30 mouse cellular contexts compared by ENCODE assay signal in genomic region chr11:82041671-82042080, GRCm38 (mm10). TPM values are rescaled to one million over a fixed set of nuclear protein-coding genes. Genes with fewer than 3 reads are reported as not detected.
DNase-seq lines count a peak whose midpoint lies in the region; ATAC-seq and TF ChIP-seq lines count a peak whose summit lies in the region.
"Had no signal": no experiment of that assay in that cellular context is flagged by ENCODE, and none has a peak within 500 bp of the region (broad histone marks: within the 10 kb centered on the region; RNA-seq: fewer than 3 reads in every experiment).

No protein-coding gene starts in this region.

- TF ChIP-seq CTCF in CH12.LX (conservative IDR thresholded peaks at IDR 0.05 in 1 of 2, IDR thresholded peaks at IDR 0.05 in 1 of 2; ENCODE audit: low read depth in 2 of 2, low read length in 2 of 2) = no peak
- no peak for TF ChIP-seq CTCF in hindbrain, postnatal 0 days (IDR thresholded peaks at IDR 0.05; ENCODE audit: low read depth)

- no peak overlapping the region for H3K9ac ChIP-seq in kidney, embryonic 16.5 days (replicated peaks; ENCODE audit: low read length)
- no peak overlapping the region for H3K9ac ChIP-seq in CH12.LX (ENCODE audit: insufficient read depth, low read depth)
- no peak overlapping the region for H3K9ac ChIP-seq in hindbrain, postnatal 0 days (replicated peaks; ENCODE audit: low read length)
- H3K9ac ChIP-seq: heart, embryonic 12.5 days; liver, postnatal 0 days; neural tube, embryonic 12.5 days; stomach, embryonic 15.5 days had no signal

- no peaks in the 10 kb centered on the region for H3K9me3 ChIP-seq in kidney, embryonic 16.5 days (ENCODE audit: low read length)
- H3K9me3 ChIP-seq in CH12.LX (replicated peaks; ENCODE audit: low read length) = peaks cover 3% of the 10 kb centered on the region
- no peaks in the 10 kb centered on the region for H3K9me3 ChIP-seq in hindbrain, postnatal 0 days (ENCODE audit: low read length)
- H3K9me3 ChIP-seq: heart, embryonic 12.5 days; limb, embryonic 10.5 days; megakaryocyte, embryonic 14.5 days; neural tube, embryonic 12.5 days; stomach, embryonic 15.5 days had no signal

- in situ Hi-C loops in CH12.LX (cut with MboI; ENCODE audit: low pct_ligation_motif_present, low pct_unique_long_range_greater_than_20kb, low sequenced_read_pairs) = no loop called here

- no peaks in the 10 kb centered on the region for H3K4me1 ChIP-seq in kidney, embryonic 16.5 days (ENCODE audit: insufficient read depth, low read length)
- H3K4me1 ChIP-seq in CH12.LX (ENCODE audit: control insufficient read depth in 1 of 2, insufficient read depth in 2 of 2) = peaks cover 0 to 7% of the 10 kb centered on the region in 2 experiments; a peak in 1 of 4 replicates
- no peaks in the 10 kb centered on the region for H3K4me1 ChIP-seq in hindbrain, postnatal 0 days (ENCODE audit: insufficient read depth, low read length)
- H3K4me1 ChIP-seq: limb, embryonic 10.5 days; megakaryocyte, embryonic 14.5 days; neural tube, embryonic 12.5 days; stomach, embryonic 15.5 days had no signal

- peak; percentile 20 for DNase-seq in kidney, postnatal 10 days
- DNase-seq in CH12.LX (ENCODE audit: extremely low read depth) (no peak), adipocyte (ENCODE audit: low spot score) (peak; percentile 39)
- no peak for DNase-seq in hindbrain, postnatal 0 days (ENCODE audit: low spot score)
- DNase-seq in retina, postnatal 1 day = no peak
- no peak for DNase-seq in embryo, embryonic 10.5 days (ENCODE audit: low spot score)
- DNase-seq: adrenal gland, postnatal 36 days; cerebellum, adult 2 months; cerebellum, postnatal 36 days; heart, postnatal 14 days; kidney, adult 18-20 months; kidney, postnatal 14 days; liver, postnatal 0 days; spleen, adult 18-20 months; thymus, adult 18-20 months had no signal

- H3K27ac ChIP-seq in kidney, embryonic 16.5 days (ENCODE audit: low read length) = no peak overlapping the region
- no peak overlapping the region for H3K27ac ChIP-seq in CH12.LX (ENCODE audit: insufficient read depth, low read depth)
- H3K27ac ChIP-seq in macrophage = peak overlapping the region; percentile 93
- H3K27ac ChIP-seq in hindbrain, postnatal 0 days = no peak overlapping the region
- H3K27ac ChIP-seq: layer of hippocampus, adult 2 months; limb, embryonic 10.5 days; neural tube, embryonic 12.5 days; stomach, embryonic 15.5 days had no signal

- TF ChIP-seq RAD21 in CH12.LX (IDR thresholded peaks at IDR 0.05; ENCODE audit: low read depth, low read length) = no peak

- dilution Hi-C loops in CH12.LX (cut with MboI; ENCODE audit: extremely low pct_ligation_motif_present, extremely low pct_unique_long_range_greater_than_20kb, low sequenced_read_pairs) = no loop called here

- no peaks in the 10 kb centered on the region for H3K27me3 ChIP-seq in kidney, embryonic 16.5 days (ENCODE audit: insufficient read depth, low read length)
- peaks cover 38% of the 10 kb centered on the region for H3K27me3 ChIP-seq in CH12.LX (replicated peaks)
- no peaks in the 10 kb centered on the region for H3K27me3 ChIP-seq in hindbrain, postnatal 0 days (ENCODE audit: insufficient read depth, low read length)
- H3K27me3 ChIP-seq: heart, embryonic 12.5 days; megakaryocyte, embryonic 14.5 days; neural tube, embryonic 12.5 days; stomach, embryonic 15.5 days had no signal

- TF ChIP-seq EP300 in CH12.LX (IDR thresholded peaks at IDR 0.05; ENCODE audit: low read length) = no peak

- 85% methylated on average over 4 of the region's 4 CpGs for WGBS in kidney, embryonic 16.5 days
- WGBS in macrophage (ENCODE audit: missing documents) = 13% methylated on average over 4 of the region's 4 CpGs
- 73% methylated on average over 4 of the region's 4 CpGs for WGBS in hindbrain, postnatal 0 days

- no peak for ATAC-seq in kidney, embryonic 16.5 days (ENCODE audit: low FRiP score, low TSS enrichment)
- ATAC-seq in hindbrain, postnatal 0 days = no peak
- ATAC-seq: activated CD4-positive, CD25-positive, alpha-beta regulatory T cell, adult 4 months; forebrain, embryonic 16.5 days; liver, postnatal 0 days; midbrain, embryonic 16.5 days had no signal

- no peak overlapping the region for H3K4me2 ChIP-seq in kidney, embryonic 16.5 days (replicated peaks; ENCODE audit: low read depth, low read length)
- no peak overlapping the region for H3K4me2 ChIP-seq in CH12.LX (ENCODE audit: insufficient read depth, low read depth, poor library complexity, severe bottlenecking)
- H3K4me2 ChIP-seq in hindbrain, postnatal 0 days (ENCODE audit: low read depth, low read length) = no peak overlapping the region
- H3K4me2 ChIP-seq: heart, embryonic 12.5 days; neural tube, embryonic 12.5 days; stomach, embryonic 15.5 days had no signal

- no peaks in the 10 kb centered on the region for H3K79me2 ChIP-seq in CH12.LX (replicated peaks; ENCODE audit: control insufficient read depth, extremely low read depth, insufficient read depth, poor library complexity, severe bottlenecking)
- H3K79me2 ChIP-seq in macrophage (ENCODE audit: inconsistent target) = peaks cover 19% of the 10 kb centered on the region

- H3K36me3 ChIP-seq in kidney, embryonic 16.5 days (ENCODE audit: insufficient read depth, low read length) = no peaks in the 10 kb centered on the region
- H3K36me3 ChIP-seq in CH12.LX (replicated peaks in 1 of 2; ENCODE audit: control insufficient read depth in 1 of 2, insufficient read depth in 1 of 2, low read length in 1 of 2) (no peaks in the 10 kb centered on the region), macrophage (ENCODE audit: inconsistent target) (no peaks in the 10 kb centered on the region)
- H3K36me3 ChIP-seq in hindbrain, postnatal 0 days (ENCODE audit: insufficient read depth, low read length) = no peaks in the 10 kb centered on the region
- H3K36me3 ChIP-seq: heart, embryonic 12.5 days; limb, embryonic 10.5 days; neural tube, embryonic 12.5 days; stomach, embryonic 15.5 days had no signal

- no peak overlapping the region for H3K4me3 ChIP-seq in kidney, embryonic 16.5 days (ENCODE audit: low read length)
- no peak overlapping the region for H3K4me3 ChIP-seq in CH12.LX (replicated peaks in 1 of 3; ENCODE audit: low read depth in 2 of 3, low read length in 2 of 3, poor library complexity in 1 of 3)
- H3K4me3 ChIP-seq in macrophage (ENCODE audit: inconsistent target) = no peak overlapping the region
- H3K4me3 ChIP-seq in hindbrain, postnatal 0 days (ENCODE audit: low read length) = no peak overlapping the region
- H3K4me3 ChIP-seq: heart, embryonic 12.5 days; layer of hippocampus, adult 2 months; limb, embryonic 10.5 days; megakaryocyte, embryonic 14.5 days; neural tube, embryonic 12.5 days; stomach, embryonic 15.5 days had no signal

- no peak for TF ChIP-seq POLR2A in CH12.LX (IDR thresholded peaks at IDR 0.05; ENCODE audit: low read depth, low read length)

RNA-seq across cellular contexts. Expression of gene Gm17268, which starts 3.3 kb away (rescaled TPM):
- polyA plus RNA-seq in kidney, embryonic 16.5 days (2015; fragmentation: Nextera tagmentation; extraction: Ambion mirVana) = not detected in 2 replicates
- total RNA-seq in CH12.LX (2012; rRNA removed) (not detected in 2 replicates), CH12.LX (2014; rRNA removed) (not detected in 2 replicates)
- polyA plus RNA-seq in CH12.LX (2012; ENCODE audit: insufficient read length, low read depth) (not detected in 2 replicates), macrophage (2018) (not detected in 3 replicates)
- not detected for total RNA-seq in macrophage (2018; cell fraction: chromatin; rRNA removed)
- not detected for total RNA-seq in macrophage (2018; cell fraction: cytosol; rRNA removed)
- not detected for total RNA-seq in macrophage (2018; cell fraction: nucleus; rRNA removed)
- not detected in 2 replicates for total RNA-seq in hindbrain, postnatal 0 days (2014; rRNA removed)
- polyA plus RNA-seq in hindbrain, postnatal 0 days (2015; fragmentation: Nextera tagmentation; extraction: Ambion mirVana) = not detected in 2 replicates
- total RNA-seq: adrenal gland, postnatal 36 days; heart, postnatal 14 days; layer of hippocampus, adult 2 months; left cerebral cortex, adult 18-20 months; liver, adult 2 months had no signal
- polyA plus RNA-seq: activated CD4-positive, CD25-positive, alpha-beta regulatory T cell, adult 4 months; cerebellum, adult 2 months; embryonic facial prominence, embryonic 11.5 days; forebrain, embryonic 16.5 days; gonadal fat pad, adult 2 months; heart, embryonic 12.5 days; limb, embryonic 10.5 days; liver, adult 2 months; liver, postnatal 0 days; midbrain, embryonic 16.5 days; neural tube, embryonic 12.5 days; stomach, embryonic 15.5 days had no signal

RNA-seq across cellular contexts. Expression of gene Ccl7, which starts 3.8 kb away (rescaled TPM):
- 0.84 and 1.8 TPM in 2 replicates for polyA plus RNA-seq in kidney, embryonic 16.5 days (2015; fragmentation: Nextera tagmentation; extraction: Ambion mirVana)
- 0.25 TPM in 1 of 2 replicates, not detected in the other for total RNA-seq in CH12.LX (2012; rRNA removed)
- not detected in 2 replicates for total RNA-seq in CH12.LX (2014; rRNA removed)
- not detected in 2 replicates for polyA plus RNA-seq in CH12.LX (2012; ENCODE audit: insufficient read length, low read depth)
- 1,000 to 10,000 TPM in 1 of 26 experiments, 100 to 1,000 TPM in 21, 10 to 100 TPM in 4; 14.4 to 1,116 (median 244) TPM for total RNA-seq in macrophage (2018; cell fraction: chromatin; rRNA removed)
- total RNA-seq in macrophage (2018; cell fraction: cytosol; rRNA removed) = 1,000 to 10,000 TPM in 10 of 26 experiments, 100 to 1,000 TPM in 13, 10 to 100 TPM in 3; 66.4 to 3,319 (median 600) TPM
- total RNA-seq in macrophage (2018; cell fraction: nucleus; rRNA removed) = 1,000 to 10,000 TPM in 13 of 26 experiments, 100 to 1,000 TPM in 12, 10 to 100 TPM in 1; 64.5 to 3,972 (median 989) TPM
- polyA plus RNA-seq in macrophage (2018) = 66.8 to 1,194 TPM (median 74.2 TPM) in 3 replicates
- 0.42 TPM in 1 of 2 replicates, not detected in the other for total RNA-seq in hindbrain, postnatal 0 days (2014; rRNA removed)
- polyA plus RNA-seq in hindbrain, postnatal 0 days (2015; fragmentation: Nextera tagmentation; extraction: Ambion mirVana) = 1.1 and 1.9 TPM in 2 replicates
- total RNA-seq: layer of hippocampus, adult 2 months; left cerebral cortex, adult 18-20 months had no signal
- polyA plus RNA-seq: activated CD4-positive, CD25-positive, alpha-beta regulatory T cell, adult 4 months; cerebellum, adult 2 months; embryonic facial prominence, embryonic 11.5 days; limb, embryonic 10.5 days; liver, adult 2 months had no signal

RNA-seq across cellular contexts. Expression of gene Ccl2, which starts 6.3 kb away (rescaled TPM):
- polyA plus RNA-seq in kidney, embryonic 16.5 days (2015; fragmentation: Nextera tagmentation; extraction: Ambion mirVana) = 1.7 and 2.7 TPM in 2 replicates
- total RNA-seq in CH12.LX (2012; rRNA removed) (0.21 and 0.63 TPM in 2 replicates), CH12.LX (2014; rRNA removed) (not detected in 2 replicates)
- polyA plus RNA-seq in CH12.LX (2012; ENCODE audit: insufficient read length, low read depth) (0.49 TPM in 1 of 2 replicates, not detected in the other), macrophage (2018) (58.0 to 939 TPM (median 78.4 TPM) in 3 replicates)
- total RNA-seq in macrophage (2018; cell fraction: chromatin; rRNA removed) = 1,000 to 10,000 TPM in 1 of 26 experiments, 100 to 1,000 TPM in 20, 10 to 100 TPM in 5; 19.2 to 1,498 (median 228) TPM
- 1,000 to 10,000 TPM in 10 of 26 experiments, 100 to 1,000 TPM in 13, 10 to 100 TPM in 3; 77.3 to 3,885 (median 584) TPM for total RNA-seq in macrophage (2018; cell fraction: cytosol; rRNA removed)
- 1,000 to 10,000 TPM in 12 of 26 experiments, 100 to 1,000 TPM in 13, 10 to 100 TPM in 1; 57.9 to 3,876 (median 952) TPM for total RNA-seq in macrophage (2018; cell fraction: nucleus; rRNA removed)
- 0.25 TPM in 1 of 2 replicates, not detected in the other for total RNA-seq in hindbrain, postnatal 0 days (2014; rRNA removed)
- 1.5 and 1.6 TPM in 2 replicates for polyA plus RNA-seq in hindbrain, postnatal 0 days (2015; fragmentation: Nextera tagmentation; extraction: Ambion mirVana)
- total RNA-seq: layer of hippocampus, adult 2 months had no signal
- polyA plus RNA-seq: activated CD4-positive, CD25-positive, alpha-beta regulatory T cell, adult 4 months; cerebellum, adult 2 months; limb, embryonic 10.5 days had no signal

RNA-seq across cellular contexts. Expression of gene Ccl11, which starts 15.9 kb away (rescaled TPM):
- 11.7 and 14.7 TPM in 2 replicates for polyA plus RNA-seq in kidney, embryonic 16.5 days (2015; fragmentation: Nextera tagmentation; extraction: Ambion mirVana)
- total RNA-seq in CH12.LX (2012; rRNA removed) = not detected in 2 replicates
- not detected in 2 replicates for total RNA-seq in CH12.LX (2014; rRNA removed)
- not detected in 2 replicates for polyA plus RNA-seq in CH12.LX (2012; ENCODE audit: insufficient read length, low read depth)
- not detected for total RNA-seq in macrophage (2018; cell fraction: chromatin; rRNA removed)
- total RNA-seq in macrophage (2018; cell fraction: cytosol; rRNA removed) = not detected
- total RNA-seq in macrophage (2018; cell fraction: nucleus; rRNA removed) = 1 to 10 TPM in 1 of 26 experiments, not detected in 25; 1.2 TPM
- not detected in 3 replicates for polyA plus RNA-seq in macrophage (2018)
- total RNA-seq in hindbrain, postnatal 0 days (2014; rRNA removed) = 0.16 and 0.58 TPM in 2 replicates
- polyA plus RNA-seq in hindbrain, postnatal 0 days (2015; fragmentation: Nextera tagmentation; extraction: Ambion mirVana) = 0.31 and 0.44 TPM in 2 replicates
- total RNA-seq: left cerebral cortex, adult 18-20 months had no signal
- polyA plus RNA-seq: activated CD4-positive, CD25-positive, alpha-beta regulatory T cell, adult 4 months; embryonic facial prominence, embryonic 11.5 days; forebrain, embryonic 16.5 days; limb, embryonic 10.5 days; liver, postnatal 0 days had no signal

RNA-seq across cellular contexts. Expression of gene Ccl12, which starts 60.0 kb away (rescaled TPM):
- polyA plus RNA-seq in kidney, embryonic 16.5 days (2015; fragmentation: Nextera tagmentation; extraction: Ambion mirVana) = 2.2 and 2.3 TPM in 2 replicates
- total RNA-seq in CH12.LX (2012; rRNA removed) = not detected in 2 replicates
- total RNA-seq in CH12.LX (2014; rRNA removed) = not detected in 2 replicates
- 0.51 and 0.53 TPM in 2 replicates for polyA plus RNA-seq in CH12.LX (2012; ENCODE audit: insufficient read length, low read depth)
- 10 to 100 TPM in 22 of 26 experiments, 1 to 10 TPM in 2, not detected in 2; 4.0 to 76.7 (median 26.0) TPM for total RNA-seq in macrophage (2018; cell fraction: chromatin; rRNA removed)
- total RNA-seq in macrophage (2018; cell fraction: cytosol; rRNA removed) = 100 to 1,000 TPM in 20 of 26 experiments, 10 to 100 TPM in 6; 24.2 to 666 (median 218) TPM
- 100 to 1,000 TPM in 20 of 26 experiments, 10 to 100 TPM in 5, 1 to 10 TPM in 1; 3.8 to 319 (median 174) TPM for total RNA-seq in macrophage (2018; cell fraction: nucleus; rRNA removed)
- 18.8 to 288 TPM (median 76.0 TPM) in 3 replicates for polyA plus RNA-seq in macrophage (2018)
- total RNA-seq in hindbrain, postnatal 0 days (2014; rRNA removed) = 0.52 and 4.9 TPM in 2 replicates
- 7.7 and 8.0 TPM in 2 replicates for polyA plus RNA-seq in hindbrain, postnatal 0 days (2015; fragmentation: Nextera tagmentation; extraction: Ambion mirVana)
- total RNA-seq: adrenal gland, postnatal 36 days; layer of hippocampus, adult 2 months; liver, adult 2 months had no signal
- polyA plus RNA-seq: activated CD4-positive, CD25-positive, alpha-beta regulatory T cell, adult 4 months; forebrain, embryonic 16.5 days; limb, embryonic 10.5 days had no signal

Comparison
In these comparisons a context has a peak if more than half of its experiments do, and no peak if none do; other contexts are left out.
1. DNase-seq: peak in kidney, postnatal 10 days (single experiment) and adipocyte (single experiment); none in CH12.LX (single experiment), hindbrain, postnatal 0 days (single experiment), retina, postnatal 1 day (single experiment) and embryo, embryonic 10.5 days (single experiment).
2. RNA of gene Ccl7, which starts 3.8 kb away (polyA plus RNA-seq): 66.8 to 1,194 TPM in macrophage; 0.84 to 1.8 TPM in kidney, embryonic 16.5 days, 1.1 to 1.9 TPM in hindbrain, postnatal 0 days and not detected in CH12.LX; every median in the first group is over 10 times any median in the second.
3. RNA of gene Ccl2, which starts 6.3 kb away (polyA plus RNA-seq): 58.0 to 939 TPM in macrophage; 1.7 to 2.7 TPM in kidney, embryonic 16.5 days, 1.5 to 1.6 TPM in hindbrain, postnatal 0 days and 0.49 TPM in CH12.LX; every median in the first group is over 10 times any median in the second.